Mouse (Mus musculus) testis, adult 2 months (tissue): ENCODE measurements around the gene Bcap31.

Experiments
- CTCF ChIP-seq: fragments of 200-500 bp; IDR thresholded peaks from 2 replicates; pipeline ENCODE4 v1.5.1; 2012; ENCODE audit warnings: low read depth, mild to moderate bottlenecking, inconsistent platforms, low read length, moderate library complexity; ENCODE audit not compliant: control insufficient read depth, insufficient read depth, insufficient replicate concordance
- POLR2A ChIP-seq: fragments of 200-500 bp; IDR thresholded peaks from 2 replicates; pipeline ENCODE4 v1.6.1; 2012; ENCODE audit warnings: low read depth, mild to moderate bottlenecking, inconsistent platforms, low read length, moderate library complexity; ENCODE audit not compliant: control insufficient read depth

- TF ChIP-seq CTCF = no peak
- no peak for TF ChIP-seq POLR2A
Measured at GRCm38 (mm10) chrX:73684156-73684555, 31.8 kb downstream of the Bcap31 start.
